Mouse (Mus musculus) bone marrow, adult 2 months (tissue): ENCODE data around the gene Fbxl19.

Experiments used
- CTCF ChIP-seq: fragments of 200-500 bp; IDR thresholded peaks from 2 replicates; pipeline ENCODE4 v1.5.1; 2011; ENCODE audit warnings: low read length, control low read depth; ENCODE audit not compliant: control insufficient read depth, insufficient read depth
- POLR2A ChIP-seq: fragments of 200-500 bp; IDR thresholded peaks from 2 replicates; pipeline ENCODE4 v1.6.1; 2011; ENCODE audit warnings: low read depth, mild to moderate bottlenecking, control low read depth, low read length, borderline replicate concordance; ENCODE audit not compliant: control insufficient read depth

DNA sequence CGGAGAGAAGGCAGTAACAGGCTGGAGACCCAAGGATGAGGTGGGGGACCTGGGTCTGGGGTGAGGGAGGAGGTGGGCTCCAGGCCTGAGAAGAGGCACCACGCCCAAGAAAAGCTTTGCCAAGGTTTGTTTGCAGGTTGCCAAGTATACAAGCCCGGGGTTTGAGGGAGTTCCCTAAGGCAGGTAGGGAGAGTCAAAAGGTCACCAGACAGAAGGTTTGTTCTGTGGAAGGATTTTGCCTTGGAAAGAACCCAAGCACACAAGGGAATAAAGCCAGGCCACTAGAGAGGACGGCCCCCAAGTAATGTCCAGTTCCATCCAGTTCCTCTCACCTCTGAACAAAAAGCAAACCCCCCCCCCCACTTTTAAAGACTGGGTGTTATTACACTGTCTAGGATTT is 66.9 kb downstream of the Fbxl19 start:
- TF ChIP-seq CTCF = no peak
- TF ChIP-seq POLR2A = no peak
